Mouse (Mus musculus): ENCODE measurements at regions not wholly inside any gene's neighbourhood (a gene's known extent, or its start where the extent isn't known, plus 50 kb on each side); places are given as distances from the start of the nearest gene placed in this dataset.

DNA sequence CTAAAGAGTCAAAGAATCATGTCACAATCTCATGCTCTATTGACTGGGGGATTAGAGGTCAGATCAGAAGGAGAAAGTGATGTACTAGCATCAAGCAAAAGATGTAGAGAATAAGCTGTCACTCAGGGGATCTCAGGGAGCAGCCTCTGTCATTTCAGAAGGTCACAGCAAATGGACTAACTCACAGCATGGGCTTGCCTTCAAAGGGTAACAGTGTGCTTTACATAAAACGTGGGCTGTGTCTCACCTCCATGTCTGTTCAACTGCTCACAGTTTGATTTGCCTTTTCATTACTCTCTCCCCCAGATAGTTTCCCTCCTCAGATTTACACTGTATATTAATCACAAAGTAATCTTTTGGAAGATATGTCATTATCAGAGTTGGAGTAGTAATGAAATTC is 527.4 kb upstream of the Tyrp1 start:
- H3K36me3 ChIP-seq (ENCODE audit: control insufficient read depth, insufficient read depth, low read length) = no peaks in the 10 kb centered on the region
- no peak overlapping the region for H3K9ac ChIP-seq (replicated peaks; ENCODE audit: low read length)
- WGBS = 21% methylated on average over 1 of the region's 1 CpGs
- no peak overlapping the region for H3K27ac ChIP-seq (replicated peaks; ENCODE audit: low read depth, low read length)
- no peaks in the 10 kb centered on the region for H3K27me3 ChIP-seq (ENCODE audit: control insufficient read depth, insufficient read depth, low read length)
- ATAC-seq (ENCODE audit: low FRiP score, low TSS enrichment) = no peak
- peak; percentile 1 for DNase-seq
- no peak overlapping the region for H3K4me3 ChIP-seq (replicated peaks; ENCODE audit: low read depth, low read length)
- H3K4me1 ChIP-seq (ENCODE audit: control insufficient read depth, insufficient read depth, low read length) = no peaks in the 10 kb centered on the region
- H3K4me2 ChIP-seq (ENCODE audit: low read length) = no peak overlapping the region
- no peaks in the 10 kb centered on the region for H3K9me3 ChIP-seq (ENCODE audit: control insufficient read depth, low read length)

DNA sequence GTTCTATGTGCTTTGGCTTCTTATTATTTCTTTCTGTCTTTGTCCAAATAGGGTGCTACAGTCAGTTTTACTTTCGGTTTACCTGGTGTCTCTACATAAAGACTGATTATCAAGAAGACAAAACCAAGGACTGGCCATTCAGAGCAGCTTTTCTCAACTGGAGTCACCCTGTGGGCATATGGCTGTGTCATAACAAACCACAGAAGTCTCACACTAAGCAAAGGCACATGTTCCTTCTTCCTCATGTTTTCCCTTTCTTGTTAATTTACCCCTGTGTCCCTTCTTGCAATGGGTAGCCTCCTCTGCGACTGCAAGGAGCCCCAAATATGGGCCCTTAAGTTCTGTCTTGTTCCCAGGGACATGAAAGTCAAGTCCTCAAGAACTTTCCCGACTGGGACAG is 523.3 kb upstream of the Tyrp1 start:
- no peaks in the 10 kb centered on the region for H3K36me3 ChIP-seq (ENCODE audit: control insufficient read depth, insufficient read depth, low read length)
- no peaks in the 10 kb centered on the region for H3K27me3 ChIP-seq (ENCODE audit: control insufficient read depth, insufficient read depth, low read length)
- WGBS = 78% methylated on average over 3 of the region's 3 CpGs
- H3K27ac ChIP-seq (replicated peaks; ENCODE audit: low read depth, low read length) = no peak overlapping the region
- H3K4me2 ChIP-seq (ENCODE audit: low read length) = no peak overlapping the region
- H3K4me1 ChIP-seq (ENCODE audit: control insufficient read depth, insufficient read depth, low read length) = no peaks in the 10 kb centered on the region
- ATAC-seq (ENCODE audit: low FRiP score, low TSS enrichment) = no peak
- H3K4me3 ChIP-seq (replicated peaks; ENCODE audit: low read depth, low read length) = no peak overlapping the region
- no peak for DNase-seq
- H3K9me3 ChIP-seq (ENCODE audit: control insufficient read depth, low read length) = no peaks in the 10 kb centered on the region
- H3K9ac ChIP-seq (replicated peaks; ENCODE audit: low read length) = no peak overlapping the region

DNA sequence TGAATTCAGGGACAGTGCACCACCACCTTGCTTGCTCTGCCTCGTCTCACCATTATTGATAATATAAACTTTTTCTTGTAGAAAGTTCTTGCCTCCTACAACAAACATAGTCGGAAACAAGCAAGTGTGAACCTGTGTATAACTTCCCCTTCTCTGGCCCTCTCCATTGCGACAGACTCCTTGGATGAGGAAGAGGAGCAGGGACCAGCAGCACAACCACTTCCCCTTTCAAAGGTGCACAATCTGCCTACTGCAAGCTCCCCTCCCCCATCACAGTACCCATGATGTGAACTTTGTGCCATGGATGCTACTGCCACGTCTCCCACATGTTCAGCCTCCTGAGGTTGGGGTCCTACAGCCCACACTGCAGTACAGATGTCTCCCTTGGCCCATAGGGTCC is 522.8 kb upstream of the Tyrp1 start:
- Histone ChIP-seq H3K27me3 (ENCODE audit: control insufficient read depth, insufficient read depth, low read length) (no peaks in the 10 kb centered on the region), H3K4me2 (ENCODE audit: low read length) (no peak overlapping the region), H3K4me3 (replicated peaks; ENCODE audit: low read depth, low read length) (no peak overlapping the region), H3K27ac (replicated peaks; ENCODE audit: low read depth, low read length) (no peak overlapping the region), H3K9ac (replicated peaks; ENCODE audit: low read length) (no peak overlapping the region), H3K9me3 (ENCODE audit: control insufficient read depth, low read length) (no peaks in the 10 kb centered on the region), H3K4me1 (ENCODE audit: control insufficient read depth, insufficient read depth, low read length) (no peaks in the 10 kb centered on the region), H3K36me3 (ENCODE audit: control insufficient read depth, insufficient read depth, low read length) (no peaks in the 10 kb centered on the region)
- DNase-seq = no peak
- WGBS = 76% methylated on average over 4 of the region's 4 CpGs
- ATAC-seq (ENCODE audit: low FRiP score, low TSS enrichment) = no peak

Data from midbrain, embryonic 14.5 days (tissue).